Mouse (Mus musculus) bone marrow, adult 2 months (tissue): ENCODE data around the gene Selplg. TPM values are rescaled to one million over a fixed set of nuclear protein-coding genes. Genes with fewer than 3 reads are reported as not detected.
A peak's percentile ranks its signal among the peaks of the same experiment; 100 is the strongest.

Source experiments
- H3K27ac ChIP-seq: fragments of 200-500 bp; 2 replicates; pipeline ENCODE4 v1.5.1; 2012; ENCODE audit warnings: low read depth, mild to moderate bottlenecking, control low read depth, inconsistent platforms, low read length; ENCODE audit not compliant: control insufficient read depth, poor library complexity, insufficient read depth
- H3K4me1 ChIP-seq: fragments of 200-500 bp; 2 replicates; pipeline ENCODE4 v1.6.1; 2011; ENCODE audit warnings: low read length; ENCODE audit not compliant: control insufficient read depth, insufficient read depth
- H3K4me3 ChIP-seq: fragments of 200-500 bp; replicated peaks from 2 replicates; pipeline ENCODE3; 2011; ENCODE audit warnings: mild to moderate bottlenecking, low read depth, low read length, control low read depth; ENCODE audit not compliant: control insufficient read depth
- CTCF ChIP-seq: fragments of 200-500 bp; IDR thresholded peaks from 2 replicates; pipeline ENCODE4 v1.5.1; 2011; ENCODE audit warnings: low read length, control low read depth; ENCODE audit not compliant: control insufficient read depth, insufficient read depth
- POLR2A ChIP-seq: fragments of 200-500 bp; IDR thresholded peaks from 2 replicates; pipeline ENCODE4 v1.6.1; 2011; ENCODE audit warnings: low read depth, mild to moderate bottlenecking, control low read depth, low read length, borderline replicate concordance; ENCODE audit not compliant: control insufficient read depth
- WGBS: fragments of 180-500 bp; shearing (Covaris S2); methylation state at CpG from one replicate; pipeline ENCODE4 v1.1.7; 2018; 5-methylcytosine and 5-hydroxymethylcytosine counted together
- polyA plus RNA-seq: library from polyadenylated mRNA; stranded (reverse); fragments of >200 nt; gene quantifications from 2 replicates; pipeline ENCODE4 v1.2.4, GENCODE M21; 2011; ENCODE audit warnings: low replicate concordance; ENCODE audit not compliant: missing spikeins, insufficient read depth, insufficient read length

Selplg gene
- polyA plus RNA-seq, 1 experiment: 146 TPM

DNA sequence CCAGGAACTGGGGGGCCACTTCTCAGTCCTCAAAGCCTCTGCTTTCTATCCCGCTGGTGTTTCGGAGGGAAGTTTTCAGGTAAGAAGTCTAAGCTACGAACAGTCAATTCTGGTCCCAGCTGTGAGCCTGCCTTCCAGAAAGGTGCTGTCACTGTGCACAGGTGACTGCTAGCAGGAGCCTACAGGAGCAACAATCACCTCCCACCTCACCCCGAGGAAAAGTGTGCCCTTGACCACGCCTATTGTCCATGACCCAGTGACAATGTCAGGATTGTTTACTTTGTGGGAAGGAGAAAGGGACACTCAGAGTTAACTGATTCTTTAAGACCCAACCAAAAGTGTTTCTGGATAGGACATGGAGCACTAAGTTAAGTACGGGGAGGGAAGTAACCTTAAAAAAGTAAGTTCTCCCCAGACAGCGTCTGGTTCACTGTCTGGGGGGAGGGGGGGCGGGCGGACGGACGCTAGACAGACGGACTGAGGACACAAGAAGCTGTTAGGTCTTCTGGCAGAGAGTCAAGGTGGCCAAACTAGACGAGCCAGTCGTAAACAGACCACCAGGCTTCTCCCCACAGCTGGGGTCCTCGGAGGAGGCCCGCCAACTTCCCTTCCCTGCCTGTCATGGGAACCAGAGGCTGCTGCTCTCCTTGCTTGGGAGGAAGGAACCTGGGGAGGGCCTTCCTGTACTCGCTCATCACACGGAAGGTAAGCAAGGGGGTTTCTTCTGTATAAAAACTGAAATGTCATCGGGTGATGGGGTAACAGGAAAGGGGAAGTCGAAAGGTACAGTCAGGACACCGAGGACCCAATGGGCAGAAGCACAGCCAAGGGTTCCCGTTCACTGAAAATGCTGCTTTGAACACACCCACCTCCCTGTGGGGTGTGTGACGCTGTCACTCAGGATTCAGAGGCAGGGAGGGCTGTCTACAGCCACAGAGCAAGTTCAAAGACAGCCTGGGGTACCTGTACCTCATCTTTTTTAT is 9.1 kb upstream of the Selplg start:
- Histone ChIP-seq H3K27ac (peak overlapping the region; percentile 93), H3K4me1 (peaks cover 13% of the 10 kb centered on the region), H3K4me3 (no peak overlapping the region)
- TF ChIP-seq CTCF: no peak
- TF ChIP-seq POLR2A: no peak
- WGBS: 29% methylated on average over 23 of the region's 23 CpGs

- H3K4me3 ChIP-seq: no peak overlapping the region
- peaks cover 13% of the 10 kb centered on the region for H3K4me1 ChIP-seq
- peak overlapping the region; percentile 52 for H3K27ac ChIP-seq
- TF ChIP-seq POLR2A (no peak), CTCF (no peak)
- 40% methylated on average over 4 of the region's 4 CpGs for WGBS
Measured at GRCm38 (mm10) chr5:113840443-113840842, 8.0 kb upstream of the Selplg start.

DNA sequence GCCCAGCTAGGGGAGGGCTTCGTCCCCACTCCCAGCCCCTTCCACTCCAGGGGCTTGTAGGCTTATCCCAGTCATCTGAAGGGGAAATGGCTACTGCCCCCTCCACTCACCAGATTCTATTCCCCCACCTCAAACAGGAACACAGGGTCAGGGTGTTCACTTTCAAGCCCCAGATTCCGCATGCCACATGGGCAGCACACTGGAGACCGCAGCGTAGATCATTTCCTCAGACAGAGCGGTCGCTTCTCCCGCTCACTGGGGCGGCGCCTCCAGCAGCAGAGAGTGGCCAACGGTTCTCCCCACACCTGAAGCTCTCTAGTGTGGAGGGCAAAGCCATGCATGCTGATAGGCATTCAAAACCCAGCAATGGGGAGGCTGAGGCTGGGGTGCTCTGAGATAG is 4.5 kb upstream of the Selplg start:
- TF ChIP-seq CTCF (no peak), POLR2A (no peak)
- 22% methylated on average over 10 of the region's 10 CpGs for WGBS
- Histone ChIP-seq H3K4me1 (peaks cover 6% of the 10 kb centered on the region), H3K4me3 (no peak overlapping the region), H3K27ac (peak overlapping the region; percentile 66)

GRCm38 (mm10) chr5:113833316-113833947 is 988 bp upstream of the Selplg start:
- Histone ChIP-seq H3K4me3 (no peak overlapping the region), H3K27ac (peak overlapping the region; percentile 53; the same call in 1 of the 2 replicates), H3K4me1 (peaks cover 9% of the 10 kb centered on the region)
- no peak for TF ChIP-seq CTCF
- no peak for TF ChIP-seq POLR2A
- 31% methylated on average over 16 of the region's 16 CpGs for WGBS

DNA sequence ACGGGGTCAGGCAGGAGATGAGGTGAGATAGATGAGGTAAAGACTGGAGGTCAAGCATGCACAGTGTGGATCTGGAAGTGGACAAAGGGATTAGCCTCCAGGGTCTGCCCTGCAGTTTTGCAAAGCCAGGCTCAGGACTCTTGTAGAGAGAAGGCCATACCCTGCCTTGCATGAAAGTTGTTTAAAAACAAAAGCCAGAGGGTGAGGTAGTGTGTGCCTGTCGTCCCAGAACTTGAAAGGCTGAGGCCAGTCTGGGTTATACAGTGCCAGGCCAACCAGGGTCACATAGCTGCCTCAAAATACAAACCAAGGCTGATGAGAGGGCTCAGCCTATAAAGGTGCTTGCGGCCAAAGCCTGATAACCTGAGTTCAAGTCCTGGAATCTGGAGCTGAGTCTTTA is 703 bp downstream of the Selplg start:
- H3K4me1 ChIP-seq: peaks cover 7% of the 10 kb centered on the region; the same call in 1 of the 2 replicates
- TF ChIP-seq POLR2A: no peak
- TF ChIP-seq CTCF: no peak
- 56% methylated on average over 3 of the region's 3 CpGs for WGBS
- peak overlapping the region; percentile 57 for H3K4me3 ChIP-seq
- H3K27ac ChIP-seq: peak overlapping the region; percentile 55

- 55% methylated on average over 5 of the region's 5 CpGs for WGBS
- Histone ChIP-seq H3K4me1 (peaks cover 7% of the 10 kb centered on the region; the same call in 1 of the 2 replicates), H3K4me3 (peak overlapping the region; percentile 81), H3K27ac (peak overlapping the region; percentile 93)
- no peak for TF ChIP-seq POLR2A
- TF ChIP-seq CTCF: no peak
Measured at GRCm38 (mm10) chr5:113830796-113831195, 1.6 kb downstream of the Selplg start.

DNA sequence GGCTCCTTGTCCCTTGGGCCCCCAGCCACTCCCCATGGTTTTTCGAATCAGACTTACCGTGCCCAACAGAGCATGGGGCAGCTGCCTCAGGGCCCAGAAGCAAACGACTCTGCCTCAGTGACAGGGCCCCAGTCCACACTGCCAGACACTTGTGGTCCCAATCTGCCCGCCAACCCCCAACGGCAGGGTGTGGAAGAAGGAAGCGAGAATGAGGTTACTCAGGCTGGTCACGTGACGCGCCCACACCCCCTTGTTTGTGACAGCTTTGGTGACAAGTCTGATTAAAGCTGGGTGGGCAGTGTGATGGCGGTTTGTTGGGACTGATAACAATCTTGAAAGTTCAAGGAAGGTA is 2.2 kb downstream of the Selplg start:
- WGBS: 2% methylated on average over 10 of the region's 10 CpGs
- peak overlapping the region; percentile 81 for H3K4me3 ChIP-seq
- peaks cover 7% of the 10 kb centered on the region; the same call in 1 of the 2 replicates for H3K4me1 ChIP-seq
- peak overlapping the region; percentile 93 for H3K27ac ChIP-seq
- TF ChIP-seq POLR2A (peak; percentile 97), CTCF (peak; percentile 27; the same call in 1 of the 2 replicates)

DNA sequence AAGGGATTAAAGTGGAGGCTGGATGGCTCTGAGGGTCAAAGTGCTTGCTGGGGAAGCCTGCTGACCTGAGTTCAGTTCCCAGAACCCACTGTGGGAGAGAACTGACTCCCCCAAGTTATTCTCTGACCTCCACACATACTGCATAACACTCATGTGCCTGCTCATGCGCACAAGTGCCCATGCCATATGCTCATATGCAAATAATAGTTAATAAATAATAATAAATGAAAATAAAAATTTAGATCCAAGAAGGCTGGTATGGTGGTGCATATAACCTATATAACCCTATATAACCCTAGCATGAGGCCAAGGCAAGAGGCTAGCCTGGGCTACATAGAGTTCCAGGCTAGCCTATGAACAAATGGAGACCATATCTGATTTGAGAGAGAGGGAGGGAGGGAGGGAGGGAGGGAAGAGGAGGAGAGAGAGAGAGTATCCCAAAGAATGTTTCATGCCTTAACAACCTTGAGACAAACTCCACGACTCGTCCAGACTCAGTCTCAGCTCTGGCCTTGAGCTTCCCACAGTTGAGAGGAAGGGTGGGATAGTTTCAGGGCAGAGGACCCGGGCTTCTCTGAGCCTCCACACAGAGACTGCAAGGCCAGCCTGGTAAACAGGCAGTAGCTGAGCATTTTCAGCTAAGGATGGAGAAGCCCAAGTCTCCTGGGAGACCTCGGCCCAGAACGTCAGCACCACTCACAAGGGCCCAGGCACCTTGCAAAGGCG is 2.7 kb downstream of the Selplg start:
- no peak for TF ChIP-seq POLR2A
- no peak for TF ChIP-seq CTCF
- Histone ChIP-seq H3K4me3 (peak overlapping the region; percentile 81), H3K27ac (peak overlapping the region; percentile 93), H3K4me1 (peaks cover 6% of the 10 kb centered on the region; the same call in 1 of the 2 replicates)
- 10% methylated on average over 7 of the region's 7 CpGs for WGBS
